Mouse (Mus musculus): ENCODE measurements around the gene Krtap19-5. TPM values are rescaled to one million over a fixed set of nuclear protein-coding genes. Genes with fewer than 3 reads are reported as not detected.

Krtap19-5 gene
- not detected in 2 replicates for polyA plus RNA-seq (2015; fragmentation: Nextera tagmentation; extraction: Ambion mirVana)

DNA sequence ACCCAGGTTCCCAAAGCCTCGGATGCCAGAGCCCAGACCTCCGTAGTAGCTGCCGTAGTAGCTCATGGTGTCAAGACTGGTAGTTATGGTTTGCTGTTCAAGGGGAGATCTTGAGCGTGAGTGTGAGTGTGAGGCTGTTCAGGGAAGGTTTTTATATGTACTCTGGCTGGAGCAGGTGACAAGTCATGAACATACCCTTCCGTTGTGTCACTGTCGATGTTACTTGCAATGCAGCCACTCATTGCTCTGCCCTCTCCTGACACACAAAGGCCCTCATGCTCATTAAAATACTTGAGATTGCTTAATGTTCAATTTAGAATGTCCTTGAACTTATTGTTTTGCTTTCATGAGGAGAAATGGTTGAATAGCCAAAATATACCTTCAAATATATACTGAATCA is at the start of gene Krtap19-5:
Gene Krtap19-5, minus strand, starts transcription at position 101 of the 400 bp plus-strand sequence.
- H3K4me3 ChIP-seq (replicated peaks; ENCODE audit: low read length) = no peak within 1 kb of the TSS
- H3K27ac ChIP-seq (ENCODE audit: low read length) = no peak within 1 kb of the TSS
- H3K27me3 ChIP-seq (replicated peaks; ENCODE audit: control insufficient read depth, insufficient read depth, low read length) = no peaks in the 10 kb centered on the region
- H3K4me2 ChIP-seq (ENCODE audit: low read length) = no peak within 1 kb of the TSS
- WGBS = 91% methylated on average over 6 of the region's 6 CpGs
- no peaks in the 10 kb centered on the region for H3K9me3 ChIP-seq (ENCODE audit: control insufficient read depth, low read length)
- no peak for ATAC-seq
- H3K9ac ChIP-seq (replicated peaks; ENCODE audit: low read depth, low read length) = no peak within 1 kb of the TSS
- H3K36me3 ChIP-seq (ENCODE audit: control insufficient read depth, insufficient read depth) = no peaks in the 10 kb centered on the region
- H3K4me1 ChIP-seq (replicated peaks; ENCODE audit: control insufficient read depth, insufficient read depth, low read length) = no peaks in the 10 kb centered on the region

DNA sequence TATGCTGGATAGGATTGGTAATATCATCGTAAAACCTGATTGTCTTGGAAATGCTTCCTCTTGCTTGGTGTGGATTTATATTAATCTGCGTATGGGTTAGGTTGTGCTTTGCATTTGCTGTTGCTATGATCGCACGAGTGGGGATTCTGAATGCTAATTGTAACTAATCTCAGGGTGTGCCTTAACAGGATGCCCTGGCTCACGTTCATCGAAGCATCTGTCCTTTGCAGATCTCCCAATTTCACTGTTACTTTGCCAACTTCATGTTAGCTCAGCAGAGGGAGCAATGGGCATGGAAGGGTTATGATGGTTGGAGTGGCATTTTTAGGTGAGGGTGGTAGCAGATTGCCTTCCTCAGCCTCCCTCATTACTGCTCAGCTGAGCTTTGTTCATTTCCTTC is 44.8 kb upstream of the Krtap19-5 start:
- ATAC-seq = peak; percentile 58
- Histone ChIP-seq H3K9ac (replicated peaks; ENCODE audit: low read depth, low read length) (no peak overlapping the region), H3K27me3 (replicated peaks; ENCODE audit: control insufficient read depth, insufficient read depth, low read length) (no peaks in the 10 kb centered on the region), H3K9me3 (ENCODE audit: control insufficient read depth, low read length) (no peaks in the 10 kb centered on the region), H3K4me1 (replicated peaks; ENCODE audit: control insufficient read depth, insufficient read depth, low read length) (0 out of 2 replicates have a peak, but pooled peaks cover 3% of the 10 kb centered on the region), H3K27ac (ENCODE audit: low read length) (no peak overlapping the region), H3K36me3 (ENCODE audit: control insufficient read depth, insufficient read depth) (no peaks in the 10 kb centered on the region), H3K4me3 (replicated peaks; ENCODE audit: low read length) (no peak overlapping the region), H3K4me2 (ENCODE audit: low read length) (no peak overlapping the region)
- WGBS = 55% methylated on average over 6 of the region's 6 CpGs

DNA sequence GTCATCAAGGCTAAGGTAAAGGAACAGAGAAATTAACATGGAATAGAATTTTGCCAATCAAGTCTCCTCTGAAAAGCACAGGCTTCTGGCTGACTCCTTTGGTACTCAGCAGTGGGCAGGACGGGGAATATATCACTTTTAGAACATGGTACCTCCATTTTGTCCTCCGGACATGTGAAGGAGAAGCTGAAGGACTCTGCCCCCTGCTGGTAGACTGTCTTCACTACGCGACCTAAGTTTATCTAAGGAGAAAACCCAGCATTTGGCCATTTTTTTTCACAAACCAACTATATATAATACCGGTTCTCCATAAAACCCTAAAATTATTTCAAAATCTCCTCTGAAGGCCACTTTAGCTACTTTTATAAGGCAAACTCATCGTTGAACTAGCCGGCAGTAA is 42.0 kb upstream of the Krtap19-5 start:
- 76% methylated on average over 7 of the region's 7 CpGs for WGBS
- ATAC-seq = no peak

DNA sequence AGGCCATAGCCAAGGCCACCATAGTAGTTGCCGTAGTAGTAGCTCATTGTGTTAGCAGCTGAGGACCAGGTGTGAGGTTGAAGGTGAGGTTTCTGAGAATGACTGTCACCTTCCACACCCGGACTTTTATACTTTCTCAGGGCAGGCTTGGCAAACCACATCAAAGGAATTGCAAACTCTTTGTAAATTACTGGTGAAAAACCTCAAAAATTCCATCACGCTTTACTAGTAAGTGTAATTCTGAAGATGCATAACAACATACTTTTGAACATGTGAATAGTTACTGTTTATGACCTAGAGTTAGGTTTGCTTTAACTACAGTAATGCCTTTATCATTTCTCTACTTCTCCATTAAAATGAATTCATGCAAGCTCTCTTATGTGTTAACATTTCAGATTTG is 35.9 kb upstream of the Krtap19-5 start, which contains the start of gene Krtap19-9b:
Gene Krtap19-9b, minus strand, starts transcription at position 101 of the 400 bp plus-strand sequence.
- no peak for ATAC-seq
- H3K27me3 ChIP-seq (replicated peaks; ENCODE audit: control insufficient read depth, insufficient read depth, low read length) = no peaks in the 10 kb centered on the region
- no peak within 1 kb of the TSS for H3K4me3 ChIP-seq (replicated peaks; ENCODE audit: low read length)
- no peak within 1 kb of the TSS for H3K4me2 ChIP-seq (ENCODE audit: low read length)
- no peaks in the 10 kb centered on the region for H3K9me3 ChIP-seq (ENCODE audit: control insufficient read depth, low read length)
- H3K36me3 ChIP-seq (ENCODE audit: control insufficient read depth, insufficient read depth) = no peaks in the 10 kb centered on the region
- no peak within 1 kb of the TSS for H3K9ac ChIP-seq (replicated peaks; ENCODE audit: low read depth, low read length)
- H3K4me1 ChIP-seq (replicated peaks; ENCODE audit: control insufficient read depth, insufficient read depth, low read length) = no peaks in the 10 kb centered on the region
- 96% methylated on average over 3 of the region's 3 CpGs for WGBS
- H3K27ac ChIP-seq (ENCODE audit: low read length) = no peak within 1 kb of the TSS

More for the DNA sequence above, 42.0 kb upstream of the Krtap19-5 start:
- Histone ChIP-seq H3K36me3 (ENCODE audit: control insufficient read depth, insufficient read depth) (no peaks in the 10 kb centered on the region), H3K4me2 (ENCODE audit: low read length) (no peak overlapping the region), H3K9ac (replicated peaks; ENCODE audit: low read depth, low read length) (no peak overlapping the region), H3K4me3 (replicated peaks; ENCODE audit: low read length) (no peak overlapping the region), H3K27ac (ENCODE audit: low read length) (no peak overlapping the region), H3K9me3 (ENCODE audit: control insufficient read depth, low read length) (no peaks in the 10 kb centered on the region), H3K27me3 (replicated peaks; ENCODE audit: control insufficient read depth, insufficient read depth, low read length) (no peaks in the 10 kb centered on the region), H3K4me1 (replicated peaks; ENCODE audit: control insufficient read depth, insufficient read depth, low read length) (0 out of 2 replicates have a peak, but pooled peaks cover 3% of the 10 kb centered on the region)

DNA sequence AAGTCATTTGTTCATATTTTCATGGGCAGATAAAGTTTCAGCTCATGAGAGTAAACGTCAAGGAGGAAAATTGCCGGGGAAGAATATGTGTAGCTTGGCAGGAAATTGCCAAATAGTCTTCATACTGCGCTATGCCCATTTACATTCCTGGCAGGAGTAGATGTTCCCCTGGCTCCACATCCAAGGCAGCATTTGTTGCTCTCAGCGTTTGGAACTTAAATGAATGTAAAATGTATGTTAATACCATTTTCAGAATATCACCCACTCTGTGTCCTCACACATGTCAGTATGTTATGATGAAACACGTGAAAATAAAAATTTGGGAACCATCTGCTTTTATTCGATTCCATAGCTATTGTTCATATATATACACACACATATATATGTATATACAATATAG is 9.4 kb downstream of the Krtap19-5 start:
- WGBS = 62% methylated on average over 6 of the region's 6 CpGs
- Histone ChIP-seq H3K4me2 (ENCODE audit: low read length) (no peak overlapping the region), H3K27ac (ENCODE audit: low read length) (no peak overlapping the region), H3K27me3 (replicated peaks; ENCODE audit: control insufficient read depth, insufficient read depth, low read length) (no peaks in the 10 kb centered on the region), H3K4me3 (replicated peaks; ENCODE audit: low read length) (no peak overlapping the region), H3K4me1 (replicated peaks; ENCODE audit: control insufficient read depth, insufficient read depth, low read length) (no peaks in the 10 kb centered on the region), H3K9me3 (ENCODE audit: control insufficient read depth, low read length) (no peaks in the 10 kb centered on the region), H3K9ac (replicated peaks; ENCODE audit: low read depth, low read length) (no peak overlapping the region), H3K36me3 (ENCODE audit: control insufficient read depth, insufficient read depth) (no peaks in the 10 kb centered on the region)
- ATAC-seq = peak; percentile 86

DNA sequence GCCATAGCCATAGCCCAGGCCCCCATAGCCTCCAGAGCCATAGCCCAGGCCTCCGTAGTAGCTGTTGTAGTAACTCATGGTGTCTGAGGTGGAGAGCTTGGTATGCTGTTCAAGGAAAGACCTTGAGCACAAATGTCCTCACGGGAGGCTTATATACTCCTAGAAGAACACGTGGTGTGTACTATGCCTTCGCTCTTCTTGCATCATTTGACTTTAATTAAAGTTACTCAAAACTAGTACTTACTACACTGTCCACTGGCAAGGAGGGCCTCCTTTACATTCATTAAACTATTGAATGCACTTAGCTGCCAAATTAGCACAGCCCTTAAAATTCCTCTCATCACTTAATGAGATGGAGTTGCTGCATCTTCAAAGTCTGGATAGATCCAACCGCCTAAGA is 11.3 kb downstream of the Krtap19-5 start, which contains the start of gene Krtap19-4:
Gene Krtap19-4, minus strand, starts transcription at position 101 of the 400 bp plus-strand sequence.
- no peak within 1 kb of the TSS for H3K27ac ChIP-seq (ENCODE audit: low read length)
- H3K9me3 ChIP-seq (ENCODE audit: control insufficient read depth, low read length) = no peaks in the 10 kb centered on the region
- H3K4me2 ChIP-seq (ENCODE audit: low read length) = no peak within 1 kb of the TSS
- H3K4me1 ChIP-seq (replicated peaks; ENCODE audit: control insufficient read depth, insufficient read depth, low read length) = no peaks in the 10 kb centered on the region
- 84% methylated on average over 5 of the region's 5 CpGs for WGBS
- no peaks in the 10 kb centered on the region for H3K36me3 ChIP-seq (ENCODE audit: control insufficient read depth, insufficient read depth)
- no peak within 1 kb of the TSS for H3K9ac ChIP-seq (replicated peaks; ENCODE audit: low read depth, low read length)
- ATAC-seq = no peak
- no peak within 1 kb of the TSS for H3K4me3 ChIP-seq (replicated peaks; ENCODE audit: low read length)
- no peaks in the 10 kb centered on the region for H3K27me3 ChIP-seq (replicated peaks; ENCODE audit: control insufficient read depth, insufficient read depth, low read length)

DNA sequence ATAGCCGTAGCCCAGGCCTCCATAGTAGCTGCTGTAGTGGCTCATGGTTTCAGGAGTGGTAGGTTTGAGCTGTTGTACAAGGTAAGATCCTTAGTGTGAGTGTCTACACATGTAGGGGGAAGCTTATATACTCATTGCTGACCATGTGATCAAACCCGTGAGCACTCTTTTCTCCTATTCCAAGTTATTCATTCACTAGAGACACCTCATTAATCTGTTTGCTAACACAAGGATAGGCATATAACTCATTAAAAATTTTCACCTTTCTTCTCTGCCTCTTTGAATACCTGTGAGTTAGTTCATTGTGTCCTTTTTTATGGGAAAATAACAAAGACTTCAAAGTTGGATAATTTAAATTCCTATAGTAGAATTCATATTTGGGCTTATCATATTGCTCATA is 18.3 kb downstream of the Krtap19-5 start, which contains the start of gene Krtap19-3:
Gene Krtap19-3, minus strand, starts transcription at position 101 of the 400 bp plus-strand sequence.
- no peaks in the 10 kb centered on the region for H3K27me3 ChIP-seq (replicated peaks; ENCODE audit: control insufficient read depth, insufficient read depth, low read length)
- H3K4me1 ChIP-seq (replicated peaks; ENCODE audit: control insufficient read depth, insufficient read depth, low read length) = no peaks in the 10 kb centered on the region
- H3K4me2 ChIP-seq (ENCODE audit: low read length) = no peak within 1 kb of the TSS
- ATAC-seq = no peak
- no peaks in the 10 kb centered on the region for H3K36me3 ChIP-seq (ENCODE audit: control insufficient read depth, insufficient read depth)
- no peak within 1 kb of the TSS for H3K4me3 ChIP-seq (replicated peaks; ENCODE audit: low read length)
- H3K9ac ChIP-seq (replicated peaks; ENCODE audit: low read depth, low read length) = no peak within 1 kb of the TSS
- no peak within 1 kb of the TSS for H3K27ac ChIP-seq (ENCODE audit: low read length)
- no peaks in the 10 kb centered on the region for H3K9me3 ChIP-seq (ENCODE audit: control insufficient read depth, low read length)
- WGBS = 81% methylated on average over 2 of the region's 2 CpGs

DNA sequence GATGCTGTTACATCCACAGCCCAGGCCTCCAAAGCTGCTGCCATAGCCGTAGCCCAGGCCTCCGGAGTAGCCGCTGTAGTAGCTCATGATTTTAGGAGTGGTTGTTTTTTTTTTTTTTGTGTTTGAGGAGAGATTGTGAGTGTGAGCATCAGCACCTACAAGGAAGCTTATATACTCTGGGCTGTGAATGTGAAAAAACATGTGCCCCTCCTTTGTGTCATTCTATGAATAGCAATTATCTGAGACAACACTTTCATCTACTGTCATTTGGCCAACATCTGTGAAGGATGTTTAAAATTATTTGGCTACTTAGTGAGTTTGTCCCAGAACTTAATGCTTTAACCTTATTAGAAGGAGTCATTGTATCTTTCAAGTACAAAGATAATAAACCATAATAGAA is 22.1 kb downstream of the Krtap19-5 start, which contains the start of gene Krtap19-2:
Gene Krtap19-2, minus strand, starts transcription at position 101 of the 400 bp plus-strand sequence.
- H3K4me2 ChIP-seq (ENCODE audit: low read length) = no peak within 1 kb of the TSS
- no peaks in the 10 kb centered on the region for H3K9me3 ChIP-seq (ENCODE audit: control insufficient read depth, low read length)
- H3K27me3 ChIP-seq (replicated peaks; ENCODE audit: control insufficient read depth, insufficient read depth, low read length) = no peaks in the 10 kb centered on the region
- 96% methylated on average over 3 of the region's 3 CpGs for WGBS
- no peaks in the 10 kb centered on the region for H3K36me3 ChIP-seq (ENCODE audit: control insufficient read depth, insufficient read depth)
- H3K4me1 ChIP-seq (replicated peaks; ENCODE audit: control insufficient read depth, insufficient read depth, low read length) = no peaks in the 10 kb centered on the region
- no peak for ATAC-seq
- no peak within 1 kb of the TSS for H3K4me3 ChIP-seq (replicated peaks; ENCODE audit: low read length)
- no peak within 1 kb of the TSS for H3K27ac ChIP-seq (ENCODE audit: low read length)
- H3K9ac ChIP-seq (replicated peaks; ENCODE audit: low read depth, low read length) = no peak within 1 kb of the TSS

DNA sequence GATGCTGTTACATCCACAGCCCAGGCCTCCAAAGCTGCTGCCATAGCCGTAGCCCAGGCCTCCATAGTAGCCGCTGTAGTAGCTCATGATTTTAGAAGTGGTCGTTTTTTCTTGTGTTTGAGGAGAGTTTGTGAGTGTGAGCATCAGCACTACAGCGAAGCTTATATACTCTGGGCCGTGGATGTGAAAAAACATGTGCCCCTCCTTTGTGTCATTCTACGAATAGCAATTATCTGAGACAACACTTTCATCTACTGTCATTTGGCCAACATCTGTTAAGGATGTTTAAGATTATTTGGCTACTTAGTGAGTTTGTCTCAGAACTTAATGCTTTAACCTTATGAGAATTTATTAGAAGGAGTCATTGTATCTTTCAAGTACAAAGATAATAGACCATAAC is 26.9 kb downstream of the Krtap19-5 start, which contains the start of gene Krtap19-1:
Gene Krtap19-1, minus strand, starts transcription at position 101 of the 400 bp plus-strand sequence.
- Histone ChIP-seq H3K27ac (ENCODE audit: low read length) (no peak within 1 kb of the TSS), H3K27me3 (replicated peaks; ENCODE audit: control insufficient read depth, insufficient read depth, low read length) (no peaks in the 10 kb centered on the region), H3K36me3 (ENCODE audit: control insufficient read depth, insufficient read depth) (no peaks in the 10 kb centered on the region), H3K4me2 (ENCODE audit: low read length) (no peak within 1 kb of the TSS), H3K9me3 (ENCODE audit: control insufficient read depth, low read length) (no peaks in the 10 kb centered on the region), H3K9ac (replicated peaks; ENCODE audit: low read depth, low read length) (no peak within 1 kb of the TSS), H3K4me1 (replicated peaks; ENCODE audit: control insufficient read depth, insufficient read depth, low read length) (no peaks in the 10 kb centered on the region), H3K4me3 (replicated peaks; ENCODE audit: low read length) (no peak within 1 kb of the TSS)
- WGBS = 87% methylated on average over 6 of the region's 6 CpGs
- no peak for ATAC-seq
